Mouse (Mus musculus) liver, postnatal 0 days (tissue): ENCODE results near the gene Zfp652.

Experiments used
- CTCF ChIP-seq: sonication (generic); IDR thresholded peaks from 2 replicates; pipeline ENCODE4 v1.5.1; 2016; ENCODE audit warnings: antibody characterized with exemption, low read depth
- EP300 ChIP-seq: IDR thresholded peaks from 2 replicates; pipeline ENCODE4 v1.6.1; 2016; ENCODE audit warnings: antibody characterized with exemption, low read depth, mild to moderate bottlenecking

GRCm38 (mm10) chr11:95876296-95876695, 163.8 kb downstream of the Zfp652 start:
- TF ChIP-seq CTCF, result peak; percentile 93
- no peak for TF ChIP-seq EP300
